Mouse (Mus musculus) thymus, adult 2 months (tissue): Measurements from ENCODE around the gene Spry2.

ENCODE experiments used
- CTCF ChIP-seq: fragments of 200-500 bp; IDR thresholded peaks from 2 replicates; pipeline ENCODE4 v1.5.1; 2012; ENCODE audit warnings: mild to moderate bottlenecking, control low read depth, low read length, moderate library complexity, borderline replicate concordance; ENCODE audit not compliant: control insufficient read depth, poor library complexity, insufficient read depth; ENCODE audit errors: extremely low read depth
- POLR2A ChIP-seq: fragments of 200-500 bp; IDR thresholded peaks from 2 replicates; pipeline ENCODE4 v1.6.1; 2012; ENCODE audit warnings: mild to moderate bottlenecking, low read length, control low read depth, moderate library complexity; ENCODE audit not compliant: control insufficient read depth, poor library complexity, insufficient read depth; ENCODE audit errors: extremely low read depth

GRCm38 (mm10) chr14:105862199-105862598 is 34.4 kb downstream of the Spry2 start:
- TF ChIP-seq POLR2A (no peak), CTCF (no peak)
